Comparison of ENCODE assay signal across 9 mouse cellular contexts in genomic region chr4:16254544-16254943, GRCm38 (mm10).
DNase-seq lines count a peak whose midpoint lies in the region; ATAC-seq and TF ChIP-seq lines count a peak whose summit lies in the region.
"Had no signal": no experiment of that assay in that cellular context is flagged by ENCODE, and none has a peak within 500 bp of the region (broad histone marks: within the 10 kb centered on the region; RNA-seq: fewer than 3 reads in every experiment).

No protein-coding gene starts in this region.

- no peak overlapping the region for H3K27ac ChIP-seq in lung, embryonic 14.5 days (ENCODE audit: low read depth)
- H3K27ac ChIP-seq: limb, embryonic 13.5 days had no signal

- no peak overlapping the region for H3K4me3 ChIP-seq in lung, embryonic 14.5 days (ENCODE audit: low read depth, low read length)
- H3K4me3 ChIP-seq: limb, embryonic 13.5 days had no signal

- WGBS in lung, embryonic 14.5 days = 14% methylated on average over 4 of the region's 4 CpGs

- peak; percentile 9 to 61 for DNase-seq in frontal cortex, adult 2 months (ENCODE audit: extremely low spot score in 1 of 2, low spot score in 1 of 2)
- no peak for DNase-seq in frontal cortex, postnatal 14 days (ENCODE audit: low spot score in 2 of 2)
- peak; percentile 71 for DNase-seq in lung, embryonic 14.5 days
- no peak for DNase-seq in lung, postnatal 36 days
- DNase-seq in kidney, postnatal 10 days = peak; percentile 34
- no peak for DNase-seq in c-Kit-positive CD71-positive TER-119-positive erythroid progenitor cells, embryonic 14.5 days (ENCODE audit: low spot score)
- no peak for DNase-seq in gastrocnemius, adult 8-10 months (ENCODE audit: low spot score in 2 of 2)

- H3K27me3 ChIP-seq in lung, embryonic 14.5 days (ENCODE audit: insufficient read depth, low read length) = no peaks in the 10 kb centered on the region
- H3K27me3 ChIP-seq: limb, embryonic 13.5 days had no signal

- no peak for ATAC-seq in lung, embryonic 14.5 days (ENCODE audit: insufficient read depth)
- ATAC-seq in activated CD4-positive, CD25-positive, alpha-beta regulatory T cell, adult 4 months = peak; percentile 40

- no peaks in the 10 kb centered on the region for H3K36me3 ChIP-seq in lung, embryonic 14.5 days (ENCODE audit: insufficient read depth)
- H3K36me3 ChIP-seq: limb, embryonic 13.5 days had no signal

- no peaks in the 10 kb centered on the region for H3K9me3 ChIP-seq in lung, embryonic 14.5 days (ENCODE audit: low read depth, low read length)
- H3K9me3 ChIP-seq: limb, embryonic 13.5 days had no signal

- peak; percentile 69 for TF ChIP-seq CTCF in lung, embryonic 14.5 days (IDR thresholded peaks at IDR 0.05; ENCODE audit: low read depth)

- H3K4me1 ChIP-seq in lung, embryonic 14.5 days (ENCODE audit: insufficient read depth) = no peaks in the 10 kb centered on the region

- no peak overlapping the region for H3K9ac ChIP-seq in lung, embryonic 14.5 days
- H3K9ac ChIP-seq: limb, embryonic 13.5 days had no signal

- no peak overlapping the region for H3K4me2 ChIP-seq in lung, embryonic 14.5 days
- H3K4me2 ChIP-seq: limb, embryonic 13.5 days had no signal

Comparison
In these comparisons a context has a peak if more than half of its experiments do, and no peak if none do; other contexts are left out.
1. DNase-seq: peak in frontal cortex, adult 2 months (2 of 2), lung, embryonic 14.5 days (single experiment) and kidney, postnatal 10 days (single experiment); none in frontal cortex, postnatal 14 days (0 of 2), lung, postnatal 36 days (single experiment), c-Kit-positive CD71-positive TER-119-positive erythroid progenitor cells, embryonic 14.5 days (single experiment) and gastrocnemius, adult 8-10 months (0 of 2).